Mouse (Mus musculus): Measurements from ENCODE around the gene Dock2.

The Dock2 gene

DNA sequence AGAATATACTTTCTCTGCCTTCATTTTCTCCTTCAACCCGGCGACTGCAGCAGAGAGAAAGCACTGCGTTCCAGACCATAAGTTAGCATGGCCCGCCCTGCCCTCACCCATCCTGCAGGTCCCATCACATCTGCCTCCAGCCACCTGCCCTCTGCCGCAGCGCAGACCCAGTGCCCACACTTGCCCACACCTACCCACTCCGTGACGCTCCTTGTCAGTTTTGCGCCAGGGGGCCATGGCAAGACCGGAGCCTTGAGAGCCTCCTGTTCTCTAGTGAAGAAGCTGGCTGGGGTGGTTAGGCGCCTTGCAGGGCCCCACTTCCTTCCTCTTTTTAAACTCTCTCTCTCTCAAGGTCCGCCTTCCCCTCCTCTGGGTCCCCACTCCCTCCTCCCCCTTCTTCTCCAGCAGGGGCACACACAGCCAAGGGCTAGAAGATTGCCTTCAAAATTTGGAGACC lies at the start of gene Dock2:
TSS of gene Dock2 (minus strand) at position 306 of the 457 bp plus-strand sequence.
- in situ Hi-C loops (cut with MboI, MseI): no loop called here

DNA sequence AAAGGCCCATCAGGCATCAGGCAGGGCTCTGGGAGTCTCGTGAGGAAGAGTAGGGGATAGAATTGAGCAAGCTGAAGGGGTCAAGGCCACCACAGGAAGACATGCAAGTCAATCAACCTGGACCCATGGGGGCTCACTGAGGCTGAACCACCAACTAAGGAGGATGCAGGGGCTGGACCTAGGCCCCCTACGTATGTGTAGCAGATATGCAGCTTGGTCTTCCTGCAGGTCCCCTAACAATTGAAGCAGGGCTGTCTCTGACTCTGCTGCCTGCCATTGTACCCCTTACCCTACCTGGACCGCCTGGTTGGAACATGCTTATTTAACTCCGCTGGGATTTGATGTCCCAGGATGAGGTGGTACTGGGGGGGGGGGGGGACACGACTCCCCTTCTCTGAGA lies 49.0 kb upstream of the Dock2 start:
- in situ Hi-C loops (cut with MboI, MseI): loop anchor here (25.0 kb wide), 1 partner anchor 955 kb away; the partner anchor contains the start of gene Fbll1

DNA sequence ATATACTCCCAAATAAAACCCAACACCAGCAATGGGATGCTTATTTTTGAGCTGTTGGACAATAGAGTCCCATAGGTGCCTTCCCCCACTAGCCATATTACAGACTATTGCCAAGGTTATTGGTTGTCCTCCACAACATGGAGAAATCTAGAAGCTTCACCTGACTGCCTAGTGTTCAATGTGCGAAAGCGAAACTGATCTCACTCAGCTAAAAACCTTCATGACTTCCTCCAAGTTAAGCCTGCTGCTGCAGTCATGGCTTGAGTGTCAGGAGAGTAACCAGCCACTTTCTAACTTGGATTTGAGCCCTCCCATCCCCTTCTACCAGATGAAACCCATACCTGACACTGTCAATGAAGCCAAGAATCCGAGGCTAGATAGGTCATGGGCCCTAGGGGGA lies 44.1 kb upstream of the Dock2 start:
- in situ Hi-C loops (cut with MboI, MseI): loop anchor here (25.0 kb wide), 1 partner anchor 959 kb away; the partner anchor contains the start of gene Fbll1

DNA sequence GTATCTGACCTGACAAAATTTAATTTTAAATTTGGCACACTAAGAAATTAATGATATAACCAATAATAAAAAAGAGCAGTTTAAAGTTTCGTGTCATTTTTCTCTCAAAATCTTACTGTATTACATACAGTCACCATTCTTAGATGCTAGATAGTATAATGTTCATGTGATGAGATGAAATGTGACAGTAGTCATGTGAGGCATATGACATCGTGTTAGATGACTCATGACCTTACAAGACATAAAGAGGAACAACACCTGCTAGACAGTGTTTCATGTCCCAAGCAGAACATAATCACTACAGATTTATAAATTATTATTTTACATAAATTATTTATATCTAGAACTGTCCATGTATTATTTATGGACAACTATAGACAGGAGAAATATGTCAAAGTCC lies 43.2 kb upstream of the Dock2 start:
- in situ Hi-C loops (cut with MboI, MseI): loop anchor here (25.0 kb wide), 1 partner anchor 960 kb away; the partner anchor contains the start of gene Fbll1

DNA sequence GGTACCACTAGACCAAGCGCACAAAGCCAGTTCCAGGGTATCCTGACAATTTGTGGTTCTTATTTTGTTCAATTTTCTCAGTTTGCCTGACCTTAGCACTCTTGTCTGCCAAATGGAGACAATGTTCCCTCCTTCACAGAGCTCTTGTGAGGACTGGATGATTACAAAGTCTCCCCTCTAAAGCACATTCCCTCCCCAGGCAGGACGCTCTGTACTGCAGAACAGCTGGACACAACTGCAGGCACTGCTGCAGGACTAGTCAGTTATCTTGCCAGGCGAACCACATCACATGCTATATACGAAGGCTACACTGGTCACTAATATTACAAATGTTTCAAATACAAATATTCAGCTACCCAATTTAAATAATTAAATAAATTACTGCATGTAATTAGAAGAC lies 41.1 kb upstream of the Dock2 start:
- in situ Hi-C loops (cut with MboI, MseI): loop anchor here (25.0 kb wide), 1 partner anchor 963 kb away; the partner anchor contains the start of gene Fbll1

DNA sequence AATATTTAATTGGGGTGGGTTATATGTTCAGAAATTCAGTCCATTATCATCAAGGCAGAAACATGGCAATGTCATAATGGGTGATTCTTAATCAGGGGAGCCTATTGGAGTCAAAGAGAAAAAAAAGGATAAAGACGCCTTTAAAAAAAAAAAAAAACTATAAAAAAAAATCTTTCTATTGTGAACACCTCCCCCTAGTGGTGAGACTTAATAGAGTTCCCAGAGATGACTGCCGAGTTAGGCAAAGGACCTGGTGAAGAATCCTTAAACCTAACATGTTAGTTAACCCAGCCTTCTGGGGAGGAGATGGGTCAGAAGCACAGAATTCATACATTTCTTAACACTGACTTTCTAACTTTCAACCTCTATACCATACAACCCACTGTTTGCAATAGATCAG lies 31.1 kb upstream of the Dock2 start:
- in situ Hi-C loops (cut with MboI, MseI): loop anchor here (5.0 kb wide), 1 partner anchor 582 kb away; no protein-coding TSS in a partner anchor

DNA sequence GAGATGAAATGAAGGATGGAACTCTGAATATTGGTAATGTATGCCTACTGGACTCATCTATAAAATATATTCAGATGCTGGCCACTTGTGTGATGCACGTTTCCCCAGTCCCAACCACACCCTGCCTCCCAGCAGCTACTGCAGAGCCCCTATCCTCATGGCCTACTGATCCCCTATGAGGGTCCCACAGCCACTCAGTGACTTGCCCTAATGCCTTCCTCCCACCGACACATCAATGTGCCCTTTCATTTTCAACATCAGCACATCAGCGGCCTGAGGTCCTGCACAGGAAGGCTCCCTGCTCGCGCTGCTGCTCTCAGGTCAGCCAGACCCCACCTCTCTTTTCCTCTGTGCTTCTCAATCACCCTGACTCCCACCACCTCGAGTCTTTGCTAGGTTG lies 30.6 kb upstream of the Dock2 start:
- in situ Hi-C loops (cut with MboI, MseI): no loop called here

DNA sequence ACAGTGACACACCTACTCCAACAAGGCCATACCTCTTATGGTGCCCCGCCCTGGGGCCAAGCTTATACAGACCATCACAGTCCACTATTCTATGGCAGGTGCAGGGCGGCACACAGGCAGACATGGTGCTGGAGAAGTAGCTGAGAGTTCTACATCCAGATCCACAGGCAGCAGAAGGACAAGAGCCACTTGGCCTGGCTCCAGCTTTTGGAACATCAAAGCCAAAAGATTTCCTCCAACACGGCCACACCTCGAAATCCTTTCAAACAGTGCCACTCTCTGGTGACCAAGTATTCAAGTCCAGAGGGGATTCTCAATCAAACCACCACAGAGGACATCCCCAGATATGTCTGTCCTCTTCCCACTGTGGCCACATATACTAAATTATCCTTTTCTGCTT lies 21.3 kb upstream of the Dock2 start:
- in situ Hi-C loops (cut with MboI, MseI): loop anchor here (5.0 kb wide), 1 partner anchor 508 kb away; no protein-coding TSS in a partner anchor

DNA sequence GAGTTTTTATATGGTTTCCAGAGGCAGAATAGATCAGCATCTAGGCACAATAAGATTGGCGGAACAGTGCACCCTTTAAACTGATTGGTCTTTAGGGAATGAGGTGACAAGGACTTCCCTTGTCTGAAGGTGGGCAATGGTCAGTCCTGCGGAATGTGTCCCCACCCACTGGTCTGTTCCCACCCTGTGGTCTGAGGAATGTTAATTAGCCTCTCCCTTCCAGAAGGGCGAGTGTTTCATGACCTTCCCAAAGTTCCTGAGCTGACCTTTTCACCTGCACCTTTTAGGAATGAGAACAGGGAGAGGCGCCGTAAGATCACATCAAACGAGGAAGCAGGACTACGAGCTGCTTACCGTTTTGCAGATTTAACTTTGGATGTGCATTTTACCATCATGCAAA lies 14.4 kb upstream of the Dock2 start:
- in situ Hi-C loops (cut with MboI, MseI): loop anchor here (5.0 kb wide), 1 partner anchor 271 kb away; no protein-coding TSS in a partner anchor

DNA sequence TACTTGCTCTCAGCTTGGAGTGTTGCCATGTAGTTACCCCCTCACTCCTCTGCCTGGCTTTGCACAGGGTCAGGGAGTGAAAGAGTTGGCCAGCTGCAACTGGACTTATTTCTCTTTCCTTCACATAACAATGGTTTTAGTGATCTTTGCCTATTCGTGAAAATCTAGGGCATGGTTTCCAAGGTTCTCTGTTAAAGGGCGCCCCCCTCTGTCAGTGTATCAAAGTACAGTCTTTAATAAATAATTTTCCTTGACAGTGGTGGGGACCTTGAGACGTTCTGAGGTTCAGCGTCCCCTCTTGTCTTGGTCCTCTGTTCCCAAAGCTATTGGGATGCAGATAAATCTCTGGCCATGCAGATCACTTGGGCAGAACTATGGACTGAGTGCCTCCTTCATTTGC lies 12.4 kb upstream of the Dock2 start:
- in situ Hi-C loops (cut with MboI, MseI): loop anchor here (5.0 kb wide), 1 partner anchor 269 kb away; no protein-coding TSS in a partner anchor

DNA sequence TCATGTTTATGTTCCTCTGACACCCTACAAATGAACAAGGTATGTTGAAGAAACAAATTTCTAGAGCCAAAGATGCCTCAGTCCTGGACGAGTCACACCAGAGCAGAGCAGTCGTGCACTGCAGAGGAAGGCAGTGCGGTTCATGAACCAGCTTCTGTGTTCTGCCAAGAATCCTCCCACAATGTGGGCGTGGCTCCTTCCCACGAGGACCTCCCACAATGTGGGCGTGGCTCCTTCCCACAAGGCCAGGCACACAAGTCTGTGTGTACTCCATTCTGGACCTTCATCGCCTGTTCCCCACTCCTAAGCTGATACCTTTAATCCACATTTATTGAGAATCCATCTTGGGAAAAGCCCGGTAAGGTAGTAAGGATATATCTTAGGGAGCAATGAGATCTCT lies 8.2 kb upstream of the Dock2 start:
- in situ Hi-C loops (cut with MboI, MseI): loop anchor here (5.0 kb wide), 1 partner anchor 50 kb away; no protein-coding TSS in a partner anchor

DNA sequence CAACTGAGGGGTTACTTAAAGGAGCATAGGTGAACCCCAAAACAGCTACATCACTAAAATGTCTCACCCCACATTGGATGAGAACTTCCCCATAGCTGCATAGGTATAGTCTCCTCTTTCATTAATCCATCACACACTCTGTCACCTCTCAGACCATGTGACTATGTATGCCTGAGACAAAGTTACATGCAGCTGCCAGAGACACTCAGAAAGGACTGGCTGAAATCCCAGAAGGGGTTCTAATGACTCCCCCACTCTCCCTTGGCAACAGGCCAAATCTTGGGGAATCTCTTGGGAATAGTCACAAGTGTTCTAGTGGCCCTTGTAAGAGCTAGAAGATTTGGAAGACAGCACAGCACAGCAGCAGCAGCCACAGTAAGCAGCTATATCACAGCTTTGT lies 1.2 kb upstream of the Dock2 start:
- in situ Hi-C loops (cut with MboI, MseI): loop anchor here (5.0 kb wide), 1 partner anchor 78 kb away; no protein-coding TSS in a partner anchor

DNA sequence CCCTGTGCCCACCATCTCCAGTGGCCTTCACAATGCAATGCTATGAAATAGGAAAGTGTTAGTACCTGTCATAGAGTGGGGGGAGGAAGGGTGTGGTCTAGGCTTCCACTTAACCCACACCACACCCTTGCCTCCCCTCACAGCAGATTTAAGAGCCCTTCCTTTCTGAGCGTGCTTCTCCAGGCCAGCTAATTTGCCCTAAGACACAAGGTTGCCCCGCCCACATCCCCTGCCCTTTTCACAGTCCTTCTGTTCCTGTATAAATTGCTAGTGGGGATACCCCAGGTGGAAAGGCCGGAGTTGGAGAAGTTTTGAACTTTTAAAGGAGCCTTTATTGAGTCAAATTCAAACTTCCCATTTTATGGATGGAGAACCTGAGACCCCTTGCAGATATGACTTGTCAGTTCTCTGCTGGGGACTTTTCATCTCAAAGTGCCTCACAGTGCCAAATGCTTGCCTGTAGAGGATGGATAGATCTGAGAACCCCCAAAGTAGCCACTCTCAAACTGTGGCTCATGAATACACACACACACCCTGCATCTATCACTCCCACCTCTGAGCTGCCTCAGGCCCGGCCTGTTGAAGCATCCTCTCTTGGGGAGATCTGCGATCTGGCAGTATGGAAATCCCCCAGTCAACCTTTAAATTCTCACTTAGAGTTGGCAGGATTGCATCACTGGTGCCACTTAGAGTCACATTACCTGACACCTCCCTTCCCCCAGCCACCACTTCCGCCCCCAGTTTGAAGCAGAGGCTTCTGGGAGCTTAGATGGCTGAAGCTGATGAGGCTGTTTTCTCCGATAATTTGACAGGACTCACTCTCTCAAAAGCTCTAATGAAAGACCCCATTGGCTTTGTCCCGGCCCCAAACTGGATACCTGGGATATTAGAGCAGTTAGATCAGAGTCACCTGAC lies 919 bp downstream of the Dock2 start:
- in situ Hi-C loops (cut with MboI, MseI): no loop called here

DNA sequence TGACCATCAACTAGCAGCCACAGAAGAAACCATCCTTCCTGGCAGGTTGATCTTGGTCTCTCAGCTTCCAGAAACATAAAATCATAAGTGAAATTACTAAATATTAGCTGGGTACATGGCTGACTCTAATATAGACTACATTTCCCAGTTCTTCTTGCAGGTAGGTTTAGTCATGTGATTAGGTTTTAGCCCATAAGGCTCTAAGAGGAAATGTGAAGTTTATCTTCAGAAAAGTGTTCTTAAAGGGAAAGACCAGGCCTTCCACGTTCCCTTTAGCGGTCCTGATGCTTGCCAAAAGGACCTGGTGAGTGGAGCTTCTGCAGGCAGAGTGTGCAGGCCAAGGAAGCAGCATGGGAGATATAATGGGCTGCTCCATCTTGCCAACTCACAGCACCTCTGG lies 2.9 kb downstream of the Dock2 start:
- in situ Hi-C loops (cut with MboI, MseI): no loop called here

DNA sequence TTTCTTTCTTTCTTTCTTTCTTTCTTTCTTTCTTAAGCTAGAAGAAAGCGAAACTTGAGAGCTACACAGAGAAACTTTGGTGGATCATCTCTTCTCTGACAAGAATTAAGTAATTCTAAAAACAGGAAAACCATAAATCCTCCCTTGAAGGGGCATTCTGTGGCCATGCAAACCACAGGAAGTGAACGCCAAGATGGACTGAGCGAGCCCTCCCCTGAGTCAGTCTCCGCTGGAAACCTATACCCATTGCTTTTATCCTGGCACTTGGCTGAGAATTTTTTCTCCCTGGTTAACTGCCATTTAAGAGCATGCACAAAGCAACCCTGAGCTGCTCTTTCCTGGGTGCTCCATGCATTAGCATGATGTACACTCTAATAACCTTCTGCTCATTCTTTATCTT lies 3.7 kb downstream of the Dock2 start:
- in situ Hi-C loops (cut with MboI, MseI): loop anchor here (10.0 kb wide), 1 partner anchor 745 kb away; no protein-coding TSS in a partner anchor

DNA sequence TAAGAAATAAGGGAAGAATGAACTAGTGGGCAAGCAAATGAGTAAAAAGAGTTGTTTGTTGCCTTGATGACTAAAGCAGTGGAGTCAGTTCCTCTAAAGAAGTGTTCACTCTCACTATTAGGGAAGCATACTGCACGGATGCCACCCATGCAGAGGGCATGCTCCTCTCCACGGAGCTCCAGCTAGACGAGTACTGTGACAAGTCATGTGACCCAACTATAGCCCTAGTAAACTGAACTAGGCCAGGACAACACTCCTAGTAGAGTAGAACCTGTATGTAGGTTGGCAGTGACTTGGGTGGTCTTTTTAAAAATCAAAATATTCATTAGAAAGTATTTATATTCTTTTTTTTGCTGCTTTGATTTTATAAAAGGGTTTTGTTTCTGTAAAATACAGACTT lies 5.3 kb downstream of the Dock2 start:
- in situ Hi-C loops (cut with MboI, MseI): loop anchor here (10.0 kb wide), 1 partner anchor 744 kb away; no protein-coding TSS in a partner anchor

DNA sequence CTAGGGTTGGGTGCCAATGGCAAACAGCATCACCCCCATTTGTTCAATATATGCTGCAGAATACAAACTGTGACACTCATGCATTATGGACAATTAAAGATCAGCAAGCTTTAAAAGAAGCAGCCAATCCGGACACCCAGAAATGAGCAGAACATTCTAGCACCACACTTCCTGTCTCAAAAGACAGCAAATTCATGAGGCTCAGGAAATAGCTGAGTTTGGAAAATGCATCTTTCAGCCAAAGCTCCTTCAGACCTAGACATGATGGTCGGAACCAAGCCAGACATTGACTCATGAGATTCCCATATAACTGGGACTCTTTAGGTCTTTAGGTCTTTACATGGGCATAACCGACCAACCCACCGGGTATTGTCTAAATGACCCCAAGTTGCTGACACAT lies 6.2 kb downstream of the Dock2 start:
- in situ Hi-C loops (cut with MboI, MseI): loop anchor here (10.0 kb wide), 1 partner anchor 743 kb away; no protein-coding TSS in a partner anchor

DNA sequence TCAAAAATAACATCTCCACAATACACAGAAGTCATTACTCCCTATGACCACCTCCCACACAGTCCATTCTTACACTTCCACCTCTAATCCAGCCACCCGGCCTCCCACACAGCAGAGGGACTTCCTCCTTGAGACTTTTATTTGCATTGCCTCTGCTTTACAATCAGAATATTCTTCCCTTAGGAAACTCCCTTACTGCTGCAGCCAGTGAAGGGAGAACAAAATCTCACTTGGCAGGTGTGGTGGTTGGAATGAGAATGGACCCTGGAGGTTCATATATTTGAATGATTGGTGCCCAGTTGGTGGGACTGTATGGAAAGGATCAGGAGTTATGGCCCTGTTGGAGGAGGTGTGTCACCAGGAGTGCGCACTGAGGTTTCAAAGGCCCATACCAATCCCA lies 7.6 kb downstream of the Dock2 start:
- in situ Hi-C loops (cut with MboI, MseI): loop anchor here (10.0 kb wide), 1 partner anchor 741 kb away; no protein-coding TSS in a partner anchor

DNA sequence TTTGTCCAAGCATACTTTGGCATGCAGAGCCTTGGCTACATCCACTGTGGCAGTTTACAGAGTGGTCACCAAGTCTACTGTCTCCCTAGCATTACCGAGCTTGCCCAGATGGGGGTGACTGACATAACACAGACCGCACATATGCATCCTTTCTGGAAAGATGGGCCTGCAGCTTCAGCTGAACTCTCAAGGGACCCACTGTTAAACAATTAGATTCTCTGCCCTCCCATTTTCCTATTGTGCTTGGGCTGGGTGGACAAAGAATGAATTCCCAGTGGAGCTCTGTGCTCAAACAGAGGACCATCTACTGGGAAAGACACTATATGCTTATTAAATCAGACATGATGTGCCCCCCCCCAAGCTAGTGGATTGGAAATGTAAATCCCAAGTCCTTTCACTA lies 9.1 kb downstream of the Dock2 start:
- in situ Hi-C loops (cut with MboI, MseI): loop anchor here (10.0 kb wide), 1 partner anchor 740 kb away; no protein-coding TSS in a partner anchor

DNA sequence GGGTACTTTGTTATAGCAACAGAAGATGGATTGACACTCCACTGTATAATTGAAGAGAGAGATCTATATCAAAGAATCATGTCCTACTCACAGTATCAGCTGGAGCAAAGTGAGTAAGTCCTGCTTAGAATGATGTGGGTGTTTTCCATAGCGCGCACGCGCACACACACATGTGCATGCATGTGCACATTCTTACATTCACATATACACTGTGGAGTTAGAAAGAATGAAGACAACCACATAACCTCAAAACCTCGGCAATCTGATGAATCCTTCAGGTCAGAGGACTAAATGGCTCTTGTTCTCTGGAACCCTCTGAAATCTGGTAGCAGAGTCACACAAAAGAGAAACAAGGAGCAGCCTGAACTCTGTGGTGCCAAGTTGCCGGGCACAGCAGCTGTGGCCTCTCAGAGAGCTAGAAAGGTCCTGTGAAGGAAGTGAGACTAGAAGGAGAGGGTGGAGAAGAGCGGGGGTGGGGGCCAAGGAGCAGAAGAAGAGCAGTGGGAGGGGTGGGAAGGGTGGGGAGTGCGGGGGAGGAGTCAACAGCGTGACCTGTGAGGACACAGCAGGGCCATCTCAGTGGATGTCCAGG lies 10.3 kb downstream of the Dock2 start:
- in situ Hi-C loops (cut with MboI, MseI): loop anchor here (10.0 kb wide), 1 partner anchor 739 kb away; no protein-coding TSS in a partner anchor

DNA sequence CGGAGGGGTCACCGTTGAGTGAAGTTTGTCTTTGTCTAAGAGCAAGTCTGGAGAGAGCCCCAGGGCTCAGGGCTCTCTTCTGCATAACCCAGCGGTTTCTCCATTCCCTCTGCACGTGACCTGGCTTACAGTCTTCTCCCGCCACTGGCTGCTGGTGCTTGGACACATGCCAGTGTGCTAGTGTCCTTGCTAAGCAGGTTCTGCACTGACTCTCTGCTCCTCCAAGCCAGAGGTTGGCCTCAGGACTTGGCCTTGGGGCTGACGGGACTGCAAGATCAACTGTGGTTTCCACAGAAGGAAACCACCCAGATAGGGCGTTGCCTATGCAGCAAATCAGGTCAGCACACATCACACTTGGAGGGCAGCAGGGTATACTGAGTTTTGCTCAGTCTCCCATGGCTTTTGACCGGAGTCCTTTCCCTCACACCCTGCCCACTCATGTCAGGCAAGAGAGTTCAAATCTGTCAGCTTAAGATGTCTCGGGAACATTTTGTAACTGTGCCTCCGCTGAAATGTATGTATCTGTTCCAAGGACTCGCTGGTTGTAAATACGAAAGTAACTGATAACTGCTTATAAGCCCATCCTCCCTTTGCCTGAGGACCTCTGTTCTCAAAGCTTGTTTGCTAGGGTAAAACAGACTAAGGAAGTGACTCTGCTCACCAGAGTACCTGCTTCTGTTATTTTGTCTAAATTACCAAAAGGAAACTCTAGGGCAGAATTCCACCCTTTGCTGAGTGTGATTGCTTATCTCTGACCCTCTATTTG lies 12.3 kb downstream of the Dock2 start:
- in situ Hi-C loops (cut with MboI, MseI): loop anchor here (10.0 kb wide), 1 partner anchor 737 kb away; no protein-coding TSS in a partner anchor
